Mouse (Mus musculus): ENCODE measurements around the gene Oat. TPM values are rescaled to one million over a fixed set of nuclear protein-coding genes. Genes with fewer than 3 reads are reported as not detected.

Gene Oat
- total RNA-seq, 2 experiments from 2014 or later: 90.3 to 94.5 TPM

DNA sequence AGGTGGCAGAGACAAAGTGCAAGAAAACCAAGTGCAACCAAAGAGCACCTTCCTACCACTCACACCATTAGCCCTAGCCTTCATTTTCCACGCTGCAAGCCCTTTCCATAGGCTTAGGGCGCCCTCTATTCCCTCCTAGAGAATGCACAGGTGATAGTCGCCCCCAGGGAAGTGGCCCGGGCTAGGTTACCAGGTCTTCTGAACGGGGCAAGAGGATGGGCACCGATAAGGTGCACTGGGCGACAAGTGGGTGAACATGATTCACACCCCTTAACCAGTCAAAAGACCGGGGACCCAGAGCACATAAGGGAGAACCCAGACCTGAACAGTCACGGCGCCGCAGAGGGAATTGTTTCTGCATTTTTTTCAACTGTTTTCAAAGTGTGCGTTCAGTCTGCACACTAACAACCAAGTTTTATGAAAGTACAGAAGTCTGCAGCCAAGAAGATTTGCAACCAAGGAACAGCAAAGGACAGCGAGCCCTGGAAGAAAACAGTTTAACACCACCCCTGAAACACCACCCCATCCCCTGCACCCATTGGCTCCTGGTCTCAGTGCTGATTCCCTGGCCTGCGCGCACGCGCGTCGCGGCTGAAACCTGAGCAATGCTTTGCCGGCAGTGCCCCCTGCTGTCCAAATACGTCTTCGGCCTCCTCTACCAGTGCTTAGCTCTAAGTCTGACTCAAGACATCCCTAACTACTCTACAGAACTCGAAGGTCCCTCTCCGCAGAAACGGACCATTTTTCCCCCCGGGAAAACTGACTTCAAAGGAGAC, 24.7 kb downstream of the Oat start:
- peak; percentile 97 to 99 for DNase-seq (ENCODE audit: extremely low spot score in 1 of 2, low spot score in 1 of 2)

- no peak for DNase-seq (ENCODE audit: extremely low spot score in 1 of 2, low spot score in 1 of 2)
Observed at GRCm38 (mm10) chr7:132547126-132547525, 29.1 kb downstream of the Oat start.

DNA sequence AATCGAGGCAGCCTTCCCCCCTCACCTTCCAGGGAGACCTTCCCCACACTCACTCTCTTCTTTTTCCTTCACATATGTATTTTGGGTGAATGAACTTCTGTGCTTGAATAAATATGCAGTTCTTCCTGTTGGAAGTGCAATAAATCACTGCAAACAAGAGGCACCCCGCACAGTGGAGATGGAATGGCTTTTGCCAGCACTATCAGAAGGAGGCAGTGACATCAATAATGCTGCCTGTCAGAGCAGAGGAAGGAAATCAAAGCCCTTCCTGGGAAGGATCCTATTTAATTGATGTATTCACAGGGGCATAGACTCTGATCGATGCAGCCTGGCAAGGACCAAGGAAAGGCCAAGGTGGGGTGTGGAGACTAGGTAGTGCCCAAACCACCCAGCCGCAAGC, 33.8 kb downstream of the Oat start:
- DNase-seq (ENCODE audit: extremely low spot score in 1 of 2, low spot score in 1 of 2): no peak

- DNase-seq (ENCODE audit: extremely low spot score in 1 of 2, low spot score in 1 of 2): no peak
Observed at GRCm38 (mm10) chr7:132541566-132541965, 34.6 kb downstream of the Oat start.

DNA sequence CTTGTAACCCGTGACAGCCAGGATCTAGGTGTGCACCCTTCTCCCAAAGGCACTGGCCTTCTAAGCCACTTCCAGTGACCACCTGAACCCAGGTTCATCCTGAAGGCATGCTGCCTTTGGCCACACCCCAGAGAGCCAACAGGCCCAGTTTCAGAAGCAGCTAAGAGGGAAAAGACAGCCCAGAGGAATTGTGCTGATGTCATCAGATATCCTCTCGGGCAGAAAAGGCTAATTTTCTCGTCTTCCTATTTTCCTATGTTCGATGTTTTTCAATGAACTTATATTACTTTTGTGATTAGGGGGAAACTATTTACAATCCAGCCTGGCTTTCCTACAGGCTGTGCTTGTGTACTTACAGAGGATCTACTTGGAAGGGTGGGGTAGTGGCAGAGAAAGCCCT, 35.6 kb downstream of the Oat start:
- no peak for DNase-seq (ENCODE audit: extremely low spot score in 1 of 2, low spot score in 1 of 2)

DNA sequence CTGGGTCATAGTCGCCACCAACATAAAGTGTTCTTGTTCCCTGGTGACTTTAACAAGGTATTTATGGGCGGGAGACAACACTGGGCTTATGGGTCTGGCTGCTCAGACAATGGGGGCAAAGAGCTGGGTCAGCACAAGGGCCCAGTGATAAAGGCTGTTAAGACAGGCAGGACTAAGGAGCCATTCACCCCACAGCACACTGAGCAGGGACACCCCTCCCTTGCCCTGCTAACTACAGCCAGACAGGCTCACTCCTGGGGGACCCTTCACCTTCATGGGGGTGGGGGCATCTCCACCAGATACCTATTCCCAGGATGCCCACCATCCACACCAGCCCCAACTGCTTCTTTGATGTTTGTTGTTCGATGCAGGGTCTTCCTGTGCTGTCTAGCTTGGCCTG, 47.0 kb downstream of the Oat start:
- DNase-seq (ENCODE audit: extremely low spot score in 1 of 2, low spot score in 1 of 2): no peak

GRCm38 (mm10) chr7:132513419-132513982, 62.7 kb downstream of the Oat start:
- no peak for DNase-seq (ENCODE audit: extremely low spot score in 1 of 2, low spot score in 1 of 2)

GRCm38 (mm10) chr7:132509110-132509509, 67.1 kb downstream of the Oat start:
- DNase-seq (ENCODE audit: extremely low spot score in 1 of 2, low spot score in 1 of 2): no peak

Other genes with a start within 250 kb of the Oat start
- under 1 TPM in 1 of 2 experiments, not detected in 1; 0.12 TPM for gene Nkx1-2, start 23.2 kb upstream of the Oat start, total RNA-seq (2021)
- gene Lhpp, start 34.2 kb upstream of the Oat start, total RNA-seq (2021): 10 to 100 TPM; 28.0 to 30.6 TPM
- 10 to 100 TPM; 34.6 to 40.9 TPM for gene Fam53b, start 237.5 kb upstream of the Oat start, total RNA-seq (2021)